Mouse (Mus musculus) lung, postnatal 36 days (tissue): ENCODE measurements around the gene Nlrp6.

Source experiments
- DNase-seq: peaks from one replicate; pipeline ENCODE4 v3.0.0; 2022; ENCODE audit warnings: mixed read lengths

Gene Nlrp6

GRCm38 (mm10) chr7:140912846-140913482 lies 7.7 kb upstream of the Nlrp6 start:
- no peak for DNase-seq

- DNase-seq: no peak
Observed at GRCm38 (mm10) chr7:140914031-140914690, 6.5 kb upstream of the Nlrp6 start.

- no peak for DNase-seq
Observed at GRCm38 (mm10) chr7:140919911-140920310, 791 bp upstream of the Nlrp6 start.

GRCm38 (mm10) chr7:140921225-140921975 lies 698 bp downstream of the Nlrp6 start:
- no peak for DNase-seq

GRCm38 (mm10) chr7:140922398-140923069 lies 1.8 kb downstream of the Nlrp6 start:
- peak; percentile 41 for DNase-seq

DNA sequence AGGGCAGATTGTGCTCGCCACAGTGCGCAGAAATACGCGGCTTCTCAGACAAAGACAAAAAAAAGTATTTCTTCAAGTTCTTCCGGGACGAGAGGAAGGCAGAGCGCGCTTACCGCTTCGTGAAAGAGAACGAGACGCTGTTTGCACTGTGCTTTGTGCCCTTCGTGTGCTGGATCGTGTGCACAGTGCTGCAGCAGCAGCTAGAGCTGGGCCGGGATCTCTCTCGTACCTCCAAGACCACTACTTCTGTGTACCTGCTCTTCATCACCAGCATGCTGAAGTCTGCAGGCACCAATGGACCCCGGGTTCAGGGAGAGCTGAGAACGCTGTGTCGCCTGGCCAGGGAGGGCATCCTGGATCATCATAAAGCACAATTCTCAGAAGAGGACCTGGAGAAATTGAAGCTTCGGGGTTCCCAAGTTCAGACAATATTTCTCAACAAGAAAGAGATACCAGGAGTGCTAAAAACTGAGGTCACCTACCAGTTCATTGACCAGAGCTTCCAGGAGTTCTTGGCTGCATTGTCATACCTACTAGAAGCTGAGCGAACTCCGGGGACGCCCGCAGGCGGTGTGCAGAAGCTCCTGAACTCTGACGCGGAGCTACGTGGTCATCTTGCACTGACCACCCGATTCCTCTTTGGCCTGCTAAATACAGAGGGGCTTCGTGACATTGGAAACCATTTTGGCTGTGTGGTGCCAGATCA lies 2.5 kb downstream of the Nlrp6 start:
- DNase-seq: no peak

GRCm38 (mm10) chr7:140927181-140927580 lies 6.5 kb downstream of the Nlrp6 start:
- DNase-seq: no peak

GRCm38 (mm10) chr7:140938436-140938835 lies 17.7 kb downstream of the Nlrp6 start:
- no peak for DNase-seq

- DNase-seq: no peak
Observed at GRCm38 (mm10) chr7:140938896-140939295, 18.2 kb downstream of the Nlrp6 start.

DNA sequence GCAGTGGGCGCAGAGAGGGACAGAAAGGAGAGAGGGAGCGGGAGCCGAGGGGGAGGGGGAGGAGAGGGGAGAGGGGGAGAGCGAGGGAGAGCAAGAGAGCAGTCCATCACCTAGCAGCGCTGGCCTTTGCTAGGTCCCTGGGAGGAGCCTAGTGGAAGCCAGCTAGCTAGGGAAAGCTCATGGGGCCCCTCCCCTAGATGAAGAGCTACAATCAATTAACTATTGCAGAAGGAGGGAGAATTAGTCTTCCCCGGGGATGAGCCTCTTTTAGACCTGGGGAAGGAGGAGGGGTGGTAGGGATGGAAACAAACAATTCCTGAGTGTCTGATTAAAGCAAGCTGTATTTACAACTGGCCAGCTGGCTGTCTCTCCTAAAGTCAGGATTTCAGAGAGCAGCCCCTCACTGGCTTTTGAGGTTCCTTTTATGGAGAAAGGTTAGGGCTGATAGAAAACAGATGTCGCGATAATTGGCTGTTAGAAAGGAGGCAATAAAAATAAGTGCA lies 19.0 kb downstream of the Nlrp6 start:
- DNase-seq: peak; percentile 66

DNA sequence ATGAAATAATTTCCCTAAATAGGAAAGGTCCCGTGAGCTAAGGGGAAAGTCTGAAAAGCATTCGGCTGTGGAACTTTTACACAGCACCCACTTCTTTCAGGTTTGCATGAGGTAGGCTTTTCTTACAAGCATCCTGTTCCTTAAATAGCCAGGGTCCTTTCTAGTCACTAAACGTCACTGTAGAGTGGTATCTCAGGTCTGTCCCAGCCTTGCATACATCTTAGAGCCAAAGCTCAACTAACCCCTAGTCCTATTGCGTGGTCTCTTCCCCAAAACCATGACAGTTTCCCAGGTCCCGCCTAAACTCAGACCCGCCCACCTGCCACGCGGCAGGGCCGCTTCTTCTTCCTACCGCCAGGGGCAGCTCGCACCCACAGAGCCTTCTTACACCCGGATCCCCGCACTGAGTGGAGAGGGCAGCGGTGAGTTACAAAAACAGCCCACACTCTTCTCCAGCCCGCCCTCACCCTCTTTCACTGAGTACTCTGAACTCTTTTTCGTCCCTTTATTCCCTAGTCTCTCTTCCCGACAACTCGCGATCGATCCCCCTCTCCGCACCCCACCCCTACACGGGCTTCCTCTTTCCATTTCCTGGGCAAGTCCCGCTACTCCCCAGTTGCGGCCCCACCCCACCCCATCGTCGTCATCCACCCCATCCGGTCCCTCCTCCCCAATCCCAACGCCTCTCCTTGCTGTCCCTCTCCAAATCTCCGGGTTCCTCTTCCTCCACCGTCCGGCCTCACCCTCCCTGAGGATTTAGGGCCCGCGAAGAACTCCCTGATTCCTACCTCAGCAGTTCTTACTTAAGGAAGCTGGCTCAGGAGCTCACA lies 20.7 kb downstream of the Nlrp6 start, which contains the start of gene Pgghg:
Gene Pgghg, plus strand, starts transcription at position 170 of the 830 bp plus-strand sequence.
- DNase-seq: peak; percentile 93

- DNase-seq: no peak
Observed at GRCm38 (mm10) chr7:140942341-140942740, 21.6 kb downstream of the Nlrp6 start.

DNA sequence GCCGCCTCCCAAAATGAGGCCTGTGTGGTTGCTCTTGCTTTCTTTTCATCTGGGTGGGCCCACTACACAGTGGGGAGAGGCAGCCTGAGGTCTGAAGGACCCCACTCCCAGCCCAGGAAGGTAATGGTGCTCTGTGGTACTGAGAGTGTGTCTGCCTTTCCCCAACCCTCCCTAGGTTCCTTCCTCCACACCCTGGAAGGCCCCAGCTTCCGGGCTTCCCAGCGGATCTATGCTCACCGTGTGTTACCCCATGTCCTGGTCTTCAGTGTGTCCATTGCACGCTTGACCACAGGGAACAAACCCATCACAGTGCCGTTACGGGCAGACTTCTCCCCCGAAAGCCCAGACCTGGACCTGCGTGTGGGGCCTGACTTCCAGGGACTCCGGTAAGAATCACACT lies 22.1 kb downstream of the Nlrp6 start:
- DNase-seq: no peak

GRCm38 (mm10) chr7:140943356-140943755 lies 22.7 kb downstream of the Nlrp6 start:
- no peak for DNase-seq

DNA sequence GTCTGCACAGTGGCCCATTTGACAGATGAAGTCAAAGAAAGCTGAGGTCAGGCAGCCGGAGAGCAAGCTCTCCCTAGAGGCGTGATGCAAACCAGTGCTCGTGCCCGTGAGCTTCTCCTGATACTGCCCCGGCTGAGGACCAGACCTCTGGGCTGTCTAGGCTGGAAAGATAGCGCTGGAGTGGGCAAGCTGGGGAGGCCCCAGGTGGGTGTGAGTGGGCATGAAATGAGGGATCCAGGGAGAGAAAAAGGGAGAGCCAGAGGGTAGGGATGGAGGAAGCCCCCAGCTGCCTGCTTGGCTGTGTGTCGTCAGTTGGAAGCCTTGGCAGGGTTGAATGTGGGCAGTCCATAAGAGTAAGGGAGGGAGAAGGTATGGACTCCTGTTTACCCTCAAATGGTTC lies 23.5 kb downstream of the Nlrp6 start:
- DNase-seq: no peak

DNA sequence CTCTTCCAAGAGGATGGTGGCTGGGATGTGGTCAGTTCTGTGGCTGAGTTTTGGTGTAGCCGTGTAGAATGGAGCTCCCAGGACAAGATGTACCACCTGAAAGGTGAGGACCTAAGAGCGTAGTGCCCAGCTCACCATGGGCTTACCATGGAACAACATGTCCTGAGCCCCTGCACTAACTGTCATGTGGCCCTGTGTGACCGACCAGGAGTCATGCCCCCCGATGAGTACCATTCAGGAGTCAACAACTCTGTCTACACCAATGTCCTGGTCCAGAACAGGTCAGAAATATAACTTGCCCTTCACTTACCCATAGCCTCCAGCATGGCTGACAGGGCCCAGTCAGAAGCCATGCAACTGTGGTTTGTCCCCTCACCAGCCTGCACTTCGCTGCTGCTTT lies 24.5 kb downstream of the Nlrp6 start:
- no peak for DNase-seq

DNA sequence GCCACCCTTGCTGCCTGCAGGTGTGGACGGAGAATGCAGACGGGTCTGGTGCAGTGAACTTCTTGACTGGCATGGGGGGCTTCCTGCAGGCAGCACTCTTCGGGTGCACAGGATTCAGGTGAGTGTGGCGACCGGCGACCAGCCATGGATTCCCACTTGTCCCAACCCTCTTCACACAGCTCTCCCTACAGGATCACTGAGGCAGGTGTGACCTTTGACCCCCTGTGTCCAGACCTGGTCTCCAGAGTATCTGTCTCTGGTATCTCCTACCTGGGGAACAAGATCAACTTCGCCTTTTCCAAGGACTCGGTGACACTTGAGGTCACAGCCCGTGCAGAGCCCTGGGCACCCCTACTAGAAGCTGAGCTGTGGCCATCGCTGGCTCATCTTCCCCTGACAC lies 25.6 kb downstream of the Nlrp6 start:
- DNase-seq: no peak

DNA sequence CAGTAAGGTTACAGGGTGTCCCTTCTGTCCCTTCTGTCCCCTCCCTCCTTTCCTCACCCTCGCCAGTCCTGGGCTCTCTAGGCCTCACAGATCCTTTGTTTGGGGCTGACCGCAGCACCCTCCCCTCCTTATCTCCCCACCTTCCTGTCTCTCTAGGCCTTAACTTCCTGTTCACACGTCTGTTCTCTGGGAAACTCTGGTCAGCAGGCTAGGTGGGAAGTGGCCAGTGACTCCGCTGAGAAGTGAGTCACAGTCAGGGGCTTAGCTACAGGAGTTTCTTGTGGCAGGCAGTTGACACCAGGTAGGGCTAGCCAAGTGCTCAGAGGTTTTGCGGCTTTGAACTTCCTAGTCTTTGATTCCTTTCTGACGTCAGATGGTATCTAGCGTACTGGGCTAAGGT lies 26.3 kb downstream of the Nlrp6 start:
- peak; percentile 60 for DNase-seq

DNA sequence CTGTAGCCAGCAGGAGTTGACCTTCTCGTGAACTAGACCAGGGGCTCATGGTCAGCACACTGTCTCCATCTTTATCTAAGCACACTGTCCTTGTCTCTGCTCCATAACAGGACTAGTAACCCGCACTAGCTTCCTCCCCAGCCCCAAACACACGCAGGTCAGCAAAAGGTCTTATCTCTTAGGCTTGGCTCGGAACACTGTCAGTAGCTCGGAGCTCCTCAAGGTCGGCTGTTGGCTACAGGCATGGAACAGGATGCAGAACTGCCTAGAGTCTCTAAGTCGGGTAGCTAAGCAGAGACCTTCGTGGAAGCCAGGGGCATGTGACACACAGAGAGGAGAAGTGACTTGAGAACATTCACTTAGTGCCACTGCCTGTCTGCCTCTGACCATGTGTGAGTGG lies 27.5 kb downstream of the Nlrp6 start:
- DNase-seq: no peak

- no peak for DNase-seq
Observed at GRCm38 (mm10) chr7:140949255-140949654, 28.6 kb downstream of the Nlrp6 start.

DNA sequence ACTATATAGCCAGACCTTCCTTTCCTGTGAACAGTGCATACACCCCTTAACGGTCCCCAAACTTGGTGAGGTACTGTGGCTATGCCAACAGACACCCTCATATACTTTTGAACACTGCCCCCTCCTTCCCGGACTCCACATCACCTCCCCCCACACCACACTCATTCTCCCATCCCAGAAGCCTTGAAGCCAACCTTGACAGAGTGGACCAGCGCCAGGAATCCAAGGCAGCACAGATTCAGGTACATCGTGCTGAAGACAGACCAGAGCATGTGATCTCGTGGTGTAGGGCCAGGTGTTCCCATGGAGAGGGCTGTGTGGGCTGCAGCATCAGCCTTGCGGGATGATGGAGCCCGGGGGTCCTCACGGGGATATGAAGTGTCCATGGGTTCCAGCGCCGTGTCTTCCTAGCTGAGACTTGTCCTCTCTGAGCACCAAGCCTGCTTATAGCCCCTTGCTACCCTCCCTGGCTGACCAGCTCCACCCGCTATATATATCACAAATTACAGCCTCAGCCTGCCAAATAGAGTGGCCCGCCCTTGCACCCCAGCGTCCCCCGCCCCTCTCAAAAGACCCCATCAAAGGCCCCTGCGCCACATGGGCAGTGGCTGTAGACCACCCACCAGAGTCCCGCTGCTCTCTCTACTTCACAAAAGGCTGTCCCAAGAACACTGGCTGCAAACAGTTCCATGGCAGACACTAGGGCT lies 29.3 kb downstream of the Nlrp6 start, which contains the start of gene Ifitm5:
Gene Ifitm5, minus strand, starts transcription at position 468 of the 707 bp plus-strand sequence.
- no peak for DNase-seq
